Mouse (Mus musculus) megakaryocyte-erythroid progenitor cell, adult 5-6 weeks (primary cell): Measurements from ENCODE around the gene Atl3. TPM values are rescaled to one million over a fixed set of nuclear protein-coding genes. Genes with fewer than 3 reads are reported as not detected.
"Not testable (repeated sequence)": the region's sequence is repeated elsewhere in the genome, so short reads cannot be mapped to it uniquely, and the experiment has no call there.

Experiments
- ATAC-seq: replicated peaks from 2 replicates; pipeline ENCODE4 v1.8.0; 2016; ENCODE audit warnings: mild to moderate bottlenecking, inconsistent platforms; ENCODE audit not compliant: severe bottlenecking, poor library complexity, low FRiP score, low TSS enrichment
- total RNA-seq, 2 experiments: library from RNA; stranded (forward) in 1 of 2; stranded (reverse) in 1 of 2; fragments of 200-1000, 215-1000 nt in 1 of 2; fragments of >200 nt in 1 of 2; fragmentation: Nextera tagmentation in 1 of 2; gene quantifications; 2 replicates each; pipeline ENCODE4 v1.2.3; 2014 to 2017

Atl3 gene
- total RNA-seq, 2 experiments from 2014 or later: 59.2 to 73.8 TPM

- no peak for ATAC-seq
Observed at GRCm38 (mm10) chr19:7495221-7496038, 1.6 kb downstream of the Atl3 start.

GRCm38 (mm10) chr19:7496070-7496469 is 2.2 kb downstream of the Atl3 start:
- ATAC-seq: not testable (repeated sequence)

- ATAC-seq: no peak
Observed at GRCm38 (mm10) chr19:7498816-7499215, 5.0 kb downstream of the Atl3 start.

- no peak for ATAC-seq
Observed at GRCm38 (mm10) chr19:7500701-7501100, 6.9 kb downstream of the Atl3 start.

- no peak for ATAC-seq
Observed at GRCm38 (mm10) chr19:7502432-7502831, 8.6 kb downstream of the Atl3 start.

GRCm38 (mm10) chr19:7506321-7506720 is 12.5 kb downstream of the Atl3 start:
- no peak for ATAC-seq

GRCm38 (mm10) chr19:7508026-7508425 is 14.2 kb downstream of the Atl3 start:
- ATAC-seq: no peak

GRCm38 (mm10) chr19:7516437-7516836 is 22.6 kb downstream of the Atl3 start:
- no peak for ATAC-seq

- ATAC-seq: no peak
Observed at GRCm38 (mm10) chr19:7521619-7522018, 27.8 kb downstream of the Atl3 start.

GRCm38 (mm10) chr19:7522856-7523255 is 29.0 kb downstream of the Atl3 start:
- ATAC-seq: no peak

- ATAC-seq: no peak
Observed at GRCm38 (mm10) chr19:7523292-7523691, 29.5 kb downstream of the Atl3 start.

GRCm38 (mm10) chr19:7523781-7524180 is 29.9 kb downstream of the Atl3 start:
- no peak for ATAC-seq

- ATAC-seq: no peak
Observed at GRCm38 (mm10) chr19:7524879-7525278, 31.0 kb downstream of the Atl3 start.

GRCm38 (mm10) chr19:7528639-7529428 is 35.0 kb downstream of the Atl3 start:
- ATAC-seq: peak; percentile 75

- ATAC-seq: no peak
Observed at GRCm38 (mm10) chr19:7531906-7532305, 38.1 kb downstream of the Atl3 start.

- ATAC-seq: no peak
Observed at GRCm38 (mm10) chr19:7533891-7534290, 40.1 kb downstream of the Atl3 start.

GRCm38 (mm10) chr19:7548924-7549323 is 55.1 kb downstream of the Atl3 start:
- no peak for ATAC-seq

GRCm38 (mm10) chr19:7551550-7552300 is 57.9 kb downstream of the Atl3 start:
- ATAC-seq: peak; percentile 96

- ATAC-seq: no peak; the same call in 1 of the 2 replicates
Observed at GRCm38 (mm10) chr19:7552301-7552673, 58.4 kb downstream of the Atl3 start.

- ATAC-seq: no peak
Observed at GRCm38 (mm10) chr19:7553441-7553840, 59.6 kb downstream of the Atl3 start.
